In the genomic region with DNA sequence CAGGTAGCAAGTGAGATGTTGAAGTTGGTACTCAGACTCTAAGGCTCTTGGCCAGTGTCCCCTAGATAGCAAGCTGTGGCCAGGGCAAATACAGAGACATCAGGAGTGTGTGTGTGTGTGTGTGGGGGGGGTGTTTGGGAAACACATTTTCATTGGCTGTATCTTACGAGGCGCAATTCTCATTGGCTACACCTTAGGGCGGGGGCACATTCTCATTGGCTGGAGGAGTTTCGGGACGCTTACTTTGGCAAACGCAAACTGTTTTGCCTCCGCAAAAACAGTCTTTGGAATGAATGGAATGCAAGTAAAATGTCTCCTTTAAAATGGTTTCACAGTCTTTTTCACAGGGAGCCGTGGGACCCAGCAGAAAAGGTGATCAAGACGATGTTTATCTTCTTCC, we compare ENCODE assay signal across 14 mouse cellular contexts. TPM values are rescaled to one million over a fixed set of nuclear protein-coding genes. Genes with fewer than 3 reads are reported as not detected.
DNase-seq lines count a peak whose midpoint lies in the region; ATAC-seq and TF ChIP-seq lines count a peak whose summit lies in the region.
"Had no signal": no experiment of that assay in that cellular context is flagged by ENCODE, and none has a peak within 500 bp of the region (broad histone marks: within the 10 kb centered on the region; RNA-seq: fewer than 3 reads in every experiment).

No protein-coding gene starts in this region.

- no peak for TF ChIP-seq CTCF in E14TG2a.4 (conservative IDR thresholded peaks at IDR 0.05; ENCODE audit: low read length)

- no peaks in the 10 kb centered on the region for H3K36me3 ChIP-seq in kidney, embryonic 15.5 days
- H3K36me3 ChIP-seq in kidney, embryonic 14.5 days (ENCODE audit: control insufficient read depth, insufficient read depth, low read length), result no peaks in the 10 kb centered on the region
- H3K36me3 ChIP-seq in E14TG2a.4 (ENCODE audit: insufficient read depth, low read length), result no peaks in the 10 kb centered on the region
- H3K36me3 ChIP-seq: hindbrain, embryonic 15.5 days; liver, embryonic 12.5 days had no signal

- H3K4me3 ChIP-seq in kidney, embryonic 15.5 days (replicated peaks), result no peak overlapping the region
- H3K4me3 ChIP-seq in kidney, embryonic 14.5 days (ENCODE audit: low read length), result no peak overlapping the region
- peak overlapping the region; percentile 68 for H3K4me3 ChIP-seq in E14TG2a.4 (replicated peaks; ENCODE audit: low read length)
- H3K4me3 ChIP-seq: hindbrain, embryonic 15.5 days; liver, embryonic 12.5 days had no signal

- peak; percentile 92 for DNase-seq in ES-CJ7 (ENCODE audit: low read depth, low spot score)
- DNase-seq in fibroblast of lung, adult 2 months (ENCODE audit: low read depth), result peak; percentile 48
- DNase-seq in adrenal gland, adult 2 months, result no peak
- no peak for DNase-seq in urinary bladder, postnatal 25 days (ENCODE audit: low spot score)
- DNase-seq: cerebellum, adult 11-12 months; forebrain, postnatal 0 days; gastrocnemius, postnatal 10 days; kidney, adult 9 months; midbrain, embryonic 14.5 days had no signal

- no peak overlapping the region for H3K9ac ChIP-seq in kidney, embryonic 15.5 days
- no peak overlapping the region for H3K9ac ChIP-seq in kidney, embryonic 14.5 days (ENCODE audit: low read depth, low read length)
- H3K9ac ChIP-seq: forebrain, postnatal 0 days; hindbrain, embryonic 15.5 days; liver, embryonic 12.5 days had no signal

- H3K4me2 ChIP-seq in kidney, embryonic 15.5 days, result peak overlapping the region; percentile 1; the same call in 1 of the 2 replicates
- no peak overlapping the region for H3K4me2 ChIP-seq in kidney, embryonic 14.5 days (replicated peaks; ENCODE audit: low read depth, low read length)
- H3K4me2 ChIP-seq: hindbrain, embryonic 15.5 days; liver, embryonic 12.5 days had no signal

- H3K4me1 ChIP-seq in kidney, embryonic 15.5 days, result peaks cover 35% of the 10 kb centered on the region
- peaks cover 17% of the 10 kb centered on the region for H3K4me1 ChIP-seq in kidney, embryonic 14.5 days (ENCODE audit: control insufficient read depth, insufficient read depth, low read length)
- H3K4me1 ChIP-seq in E14TG2a.4 (replicated peaks; ENCODE audit: low read depth, low read length), result peaks cover 89% of the 10 kb centered on the region
- H3K4me1 ChIP-seq: liver, embryonic 12.5 days had no signal

- no peaks in the 10 kb centered on the region for H3K9me3 ChIP-seq in kidney, embryonic 15.5 days (replicated peaks)
- H3K9me3 ChIP-seq in kidney, embryonic 14.5 days (ENCODE audit: control insufficient read depth, low read length), result no peaks in the 10 kb centered on the region
- H3K9me3 ChIP-seq in E14TG2a.4 (ENCODE audit: low read length), result no peaks in the 10 kb centered on the region
- H3K9me3 ChIP-seq: hindbrain, embryonic 15.5 days; liver, embryonic 12.5 days had no signal

- no peaks in the 10 kb centered on the region for H3K27me3 ChIP-seq in kidney, embryonic 15.5 days
- no peaks in the 10 kb centered on the region for H3K27me3 ChIP-seq in kidney, embryonic 14.5 days (ENCODE audit: control insufficient read depth, insufficient read depth, low read length)
- H3K27me3 ChIP-seq in E14TG2a.4 (ENCODE audit: insufficient read depth, low read length), result peaks cover 25% of the 10 kb centered on the region
- H3K27me3 ChIP-seq: hindbrain, embryonic 15.5 days had no signal

- no peak overlapping the region for H3K27ac ChIP-seq in kidney, embryonic 15.5 days
- no peak overlapping the region for H3K27ac ChIP-seq in kidney, embryonic 14.5 days (ENCODE audit: low read depth, low read length)
- H3K27ac ChIP-seq: hindbrain, embryonic 15.5 days; liver, embryonic 12.5 days had no signal

- ATAC-seq in kidney, embryonic 15.5 days (replicated peaks; ENCODE audit: low FRiP score), result no peak
- no peak for ATAC-seq in kidney, embryonic 14.5 days (ENCODE audit: low FRiP score, low TSS enrichment)
- ATAC-seq: forebrain, postnatal 0 days; liver, embryonic 12.5 days had no signal

- WGBS in kidney, embryonic 15.5 days, result 42% methylated on average over 9 of the region's 9 CpGs
- 45% methylated on average over 9 of the region's 9 CpGs for WGBS in kidney, embryonic 14.5 days

RNA-seq across cellular contexts. Expression of gene H2afy2, which starts 46.9 kb away (rescaled TPM):
- 155 and 156 TPM in 2 replicates for polyA plus RNA-seq in kidney, embryonic 15.5 days (2015; fragmentation: Nextera tagmentation; extraction: Ambion mirVana)
- polyA plus RNA-seq in kidney, embryonic 14.5 days (2014; fragmentation: Nextera tagmentation; extraction: Ambion mirVana), result 118 and 130 TPM in 2 replicates
- 10 to 100 TPM in 1 of 2 experiments, 1 to 10 TPM in 1; 5.9 to 10.5 TPM for total RNA-seq in adrenal gland, adult 2 months (2021)
- 4.2 and 5.2 TPM in 2 replicates for polyA plus RNA-seq in adrenal gland, adult 2 months (2012; rRNA removed)

Comparison
In these comparisons a context has a peak if more than half of its experiments do, and no peak if none do; other contexts are left out.
1. DNase-seq: peak in ES-CJ7 (single experiment) and fibroblast of lung, adult 2 months (single experiment); none in adrenal gland, adult 2 months (single experiment) and urinary bladder, postnatal 25 days (single experiment).
2. RNA of gene H2afy2, which starts 46.9 kb away (polyA plus RNA-seq): 155 to 156 TPM in kidney, embryonic 15.5 days and 118 to 130 TPM in kidney, embryonic 14.5 days; 4.2 to 5.2 TPM in adrenal gland, adult 2 months; every median in the first group is over 10 times any median in the second.